Mouse (Mus musculus) small intestine, adult 2 months (tissue): ENCODE measurements around the gene Hadha. TPM values are rescaled to one million over a fixed set of nuclear protein-coding genes. Genes with fewer than 3 reads are reported as not detected.
A peak's percentile ranks its signal among the peaks of the same experiment; 100 is the strongest.

Experiments used
- H3K27ac ChIP-seq: fragments of 200-500 bp; 2 replicates; pipeline ENCODE4 v1.5.1; 2012; ENCODE audit warnings: low read depth, low read length, control low read depth, inconsistent platforms; ENCODE audit not compliant: insufficient read depth
- H3K27me3 ChIP-seq: fragments of 200-500 bp; 2 replicates; pipeline ENCODE4 v1.6.1; 2012; ENCODE audit warnings: mild to moderate bottlenecking, moderate library complexity, low read length, inconsistent platforms; ENCODE audit not compliant: control insufficient read depth, insufficient read depth
- H3K36me3 ChIP-seq: fragments of 200-500 bp; 2 replicates; pipeline ENCODE4 v1.6.1; 2012; ENCODE audit warnings: mild to moderate bottlenecking, low read length, control low read depth, inconsistent platforms; ENCODE audit not compliant: control insufficient read depth, insufficient read depth
- H3K4me1 ChIP-seq: fragments of 200-500 bp; 2 replicates; pipeline ENCODE4 v1.6.1; 2012; ENCODE audit warnings: low read length, inconsistent platforms, mixed read lengths; ENCODE audit not compliant: control insufficient read depth, insufficient read depth, insufficient read length
- H3K4me3 ChIP-seq: fragments of 200-500 bp; 2 replicates; pipeline ENCODE4 v1.5.1; 2012; ENCODE audit warnings: low read depth, mild to moderate bottlenecking, control low read depth, inconsistent platforms, low read length, moderate library complexity
- CTCF ChIP-seq: fragments of 200-500 bp; IDR thresholded peaks from 2 replicates; pipeline ENCODE4 v1.5.1; 2012; ENCODE audit warnings: low read depth, mild to moderate bottlenecking, control low read depth, inconsistent platforms, low read length, moderate library complexity, mixed read lengths; ENCODE audit not compliant: insufficient replicate concordance, insufficient read length; ENCODE audit errors: extremely low read depth
- POLR2A ChIP-seq: fragments of 200-500 bp; IDR thresholded peaks from 2 replicates; pipeline ENCODE4 v1.6.1; 2012; ENCODE audit warnings: low read depth, mild to moderate bottlenecking, control low read depth, inconsistent platforms, low read length, moderate library complexity
- WGBS: fragments of 180-500 bp; shearing (Covaris S2); methylation state at CpG from one replicate; pipeline ENCODE4 v1.1.7; 2018; 5-methylcytosine and 5-hydroxymethylcytosine counted together
- polyA plus RNA-seq: library from polyadenylated mRNA; depleted of rRNA; stranded (reverse); fragments of >200 nt; gene quantifications from 2 replicates; pipeline ENCODE4 v1.2.3, GENCODE M21; 2012

Gene Hadha
- polyA plus RNA-seq, 1 experiment, result 55.3 TPM

GRCm38 (mm10) chr5:30135711-30136231 lies 19.2 kb downstream of the Hadha start:
- H3K27ac ChIP-seq, result no peak overlapping the region
- H3K4me3 ChIP-seq, result no peak overlapping the region
- H3K27me3 ChIP-seq, result no peaks in the 10 kb centered on the region
- H3K4me1 ChIP-seq, result no peaks in the 10 kb centered on the region
- TF ChIP-seq CTCF (no peak), POLR2A (no peak)
- peaks cover 61% of the 10 kb centered on the region for H3K36me3 ChIP-seq
- 90% methylated on average over 11 of the region's 11 CpGs for WGBS

DNA sequence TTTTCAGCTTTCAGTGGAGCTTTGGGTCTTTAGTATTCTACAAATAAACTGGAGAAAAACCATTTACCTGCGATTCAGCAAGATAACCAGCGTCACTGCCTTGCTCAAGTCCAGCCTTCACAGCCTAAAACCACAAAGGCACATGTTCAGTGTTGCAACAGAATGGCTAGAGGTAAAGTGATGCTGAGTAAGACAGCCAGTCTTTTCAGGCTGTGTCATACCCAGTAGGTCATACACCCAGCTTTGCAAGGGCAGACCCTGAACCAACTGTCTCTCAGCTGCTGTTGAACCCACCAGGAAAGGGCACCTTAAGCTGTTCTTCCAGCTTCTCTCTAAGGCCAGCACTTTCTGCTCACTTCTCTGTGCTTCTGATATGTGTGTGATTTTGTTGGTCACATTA lies 22.8 kb downstream of the Hadha start:
- Histone ChIP-seq H3K36me3 (peaks cover 66% of the 10 kb centered on the region), H3K27me3 (no peaks in the 10 kb centered on the region), H3K4me3 (no peak overlapping the region), H3K4me1 (no peaks in the 10 kb centered on the region), H3K27ac (no peak overlapping the region)
- WGBS, result 93% methylated on average over 2 of the region's 2 CpGs
- TF ChIP-seq CTCF (no peak), POLR2A (no peak)

- Histone ChIP-seq H3K4me3 (no peak overlapping the region), H3K27me3 (no peaks in the 10 kb centered on the region), H3K36me3 (peaks cover 65% of the 10 kb centered on the region), H3K27ac (no peak overlapping the region), H3K4me1 (no peaks in the 10 kb centered on the region)
- WGBS, result 85% methylated on average over 4 of the region's 4 CpGs
- TF ChIP-seq POLR2A (no peak), CTCF (no peak)
These were observed 23.7 kb downstream of the Hadha start for GRCm38 (mm10) chr5:30131246-30131645.

DNA sequence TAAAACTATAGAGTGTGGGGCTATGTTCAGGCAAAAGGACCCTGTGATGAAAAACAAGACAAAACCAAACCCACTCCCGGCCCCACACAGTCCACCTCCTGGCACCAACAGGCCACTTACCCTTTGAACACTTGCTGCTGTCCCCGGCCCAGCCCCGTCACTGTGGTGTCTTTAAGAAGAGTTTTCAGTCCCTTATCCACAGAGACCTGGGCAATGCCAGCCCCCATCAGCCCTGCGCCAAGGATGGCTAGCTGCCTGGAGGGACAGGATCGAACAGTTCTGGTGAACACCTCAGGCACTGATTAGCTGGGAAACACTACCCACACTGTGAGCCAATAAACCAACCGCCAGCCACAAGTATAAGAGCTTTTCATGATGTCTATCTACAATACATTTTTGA lies 26.3 kb downstream of the Hadha start:
- Histone ChIP-seq H3K27me3 (no peaks in the 10 kb centered on the region), H3K4me3 (no peak overlapping the region), H3K4me1 (no peaks in the 10 kb centered on the region), H3K27ac (no peak overlapping the region), H3K36me3 (peaks cover 67% of the 10 kb centered on the region)
- WGBS, result 93% methylated on average over 6 of the region's 6 CpGs
- TF ChIP-seq POLR2A, result no peak
- no peak for TF ChIP-seq CTCF

- WGBS, result 90% methylated on average over 13 of the region's 13 CpGs
- Histone ChIP-seq H3K36me3 (peaks cover 70% of the 10 kb centered on the region), H3K27me3 (no peaks in the 10 kb centered on the region), H3K4me1 (no peaks in the 10 kb centered on the region), H3K4me3 (no peak overlapping the region), H3K27ac (no peak overlapping the region)
- TF ChIP-seq POLR2A, result no peak
- TF ChIP-seq CTCF, result no peak
These were observed 26.9 kb downstream of the Hadha start for GRCm38 (mm10) chr5:30127921-30128597.

DNA sequence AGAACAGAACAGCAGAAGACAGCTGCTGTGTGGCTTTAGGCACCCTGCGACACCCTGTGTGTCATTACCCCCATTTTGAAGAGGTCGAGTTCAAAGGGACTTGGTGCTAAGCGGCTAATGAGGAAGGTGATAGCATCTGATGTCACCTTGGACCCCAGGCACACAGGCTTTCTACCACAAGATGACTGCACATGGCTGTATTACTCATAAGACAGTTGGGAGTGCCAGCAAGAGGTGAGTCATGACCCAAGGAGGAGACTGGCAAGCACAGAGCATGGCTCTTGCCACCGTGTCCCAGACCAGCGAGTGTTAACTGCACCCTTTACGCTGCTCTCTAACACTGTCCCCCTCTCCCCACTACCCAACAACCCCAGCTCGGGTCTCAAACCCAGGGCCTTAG lies 28.2 kb downstream of the Hadha start:
- Histone ChIP-seq H3K4me1 (no peaks in the 10 kb centered on the region), H3K4me3 (no peak overlapping the region), H3K27me3 (no peaks in the 10 kb centered on the region), H3K27ac (no peak overlapping the region), H3K36me3 (peaks cover 74% of the 10 kb centered on the region)
- TF ChIP-seq CTCF (no peak), POLR2A (no peak)
- WGBS, result 72% methylated on average over 7 of the region's 7 CpGs

- peaks cover 79% of the 10 kb centered on the region for H3K36me3 ChIP-seq
- 49% methylated on average over 5 of the region's 5 CpGs for WGBS
- TF ChIP-seq CTCF, result peak; percentile 77; the same call in 1 of the 2 replicates
- no peak for TF ChIP-seq POLR2A
- no peak overlapping the region for H3K27ac ChIP-seq
- H3K27me3 ChIP-seq, result no peaks in the 10 kb centered on the region
- H3K4me1 ChIP-seq, result no peaks in the 10 kb centered on the region
- H3K4me3 ChIP-seq, result no peak overlapping the region
These were observed 29.4 kb downstream of the Hadha start for GRCm38 (mm10) chr5:30125587-30125986.
